Mouse (Mus musculus) CH12.LX (cell line): ENCODE measurements around the gene Krt222. TPM values are rescaled to one million over a fixed set of nuclear protein-coding genes. Genes with fewer than 3 reads are reported as not detected.

Experiments used
- DNase-seq: peaks from one replicate; pipeline ENCODE4 v3.0.0-alpha.2; 2013; ENCODE audit errors: extremely low read depth
- H3K27ac ChIP-seq: 2 replicates; pipeline ENCODE4 v1.5.1; 2012; ENCODE audit warnings: low read depth, mild to moderate bottlenecking, control low read depth, moderate library complexity; ENCODE audit not compliant: insufficient read depth
- H3K27me3 ChIP-seq: replicated peaks from 2 replicates; pipeline ENCODE3; 2012; ENCODE audit warnings: inconsistent platforms
- H3K36me3 ChIP-seq, 2 experiments: replicated peaks in 1 of 2; 2 replicates each; pipeline versions ENCODE3 to v1.6.1; 2012; ENCODE audit warnings: inconsistent platforms in 1 of 2, low read length in 1 of 2, mild to moderate bottlenecking in 1 of 2, mixed read lengths in 1 of 2, moderate library complexity in 1 of 2; ENCODE audit not compliant: control insufficient read depth in 1 of 2, insufficient read depth in 1 of 2
- H3K4me1 ChIP-seq, 2 experiments: 2 replicates each; pipeline ENCODE4 v1.6.1; 2012; ENCODE audit warnings: inconsistent platforms in 1 of 2, moderate library complexity in 1 of 2; ENCODE audit not compliant: insufficient read depth in 2 of 2, control insufficient read depth in 1 of 2
- H3K4me2 ChIP-seq: 2 replicates; pipeline ENCODE4 v1.6.1; 2012; ENCODE audit warnings: low read depth, mild to moderate bottlenecking, control low read depth; ENCODE audit not compliant: poor library complexity, insufficient read depth, severe bottlenecking
- H3K4me3 ChIP-seq, 3 experiments: fragments of 150-350 bp in 1 of 3; sonication (generic) in 1 of 3; replicated peaks in 1 of 3; 2 replicates each; pipeline versions ENCODE3 to v1.5.1; 2011 to 2012; ENCODE audit warnings: low read depth in 2 of 3, low read length in 2 of 3, mild to moderate bottlenecking in 2 of 3, moderate library complexity in 2 of 3, control low read depth in 1 of 3, improper control_type of control experiment in 1 of 3, inconsistent platforms in 1 of 3, mixed read lengths in 1 of 3; ENCODE audit not compliant: poor library complexity in 1 of 3
- H3K79me2 ChIP-seq: replicated peaks from 2 replicates; pipeline ENCODE4 v1.6.1; 2012; ENCODE audit warnings: mild to moderate bottlenecking, moderate library complexity; ENCODE audit not compliant: control insufficient read depth, poor library complexity, insufficient read depth, severe bottlenecking; ENCODE audit errors: extremely low read depth
- H3K9ac ChIP-seq: 2 replicates; pipeline ENCODE4 v1.6.1; 2012; ENCODE audit warnings: low read depth, mild to moderate bottlenecking, control low read depth, moderate library complexity; ENCODE audit not compliant: insufficient read depth
- H3K9me3 ChIP-seq: replicated peaks from 2 replicates; pipeline ENCODE3; 2012; ENCODE audit warnings: low read length, inconsistent platforms, mixed read lengths
- BHLHE40 ChIP-seq: IDR thresholded peaks from 2 replicates; pipeline ENCODE4 v1.6.1; 2011; ENCODE audit warnings: mild to moderate bottlenecking, low read depth, low read length, improper control_type of control experiment
- CTCF ChIP-seq, 2 experiments: IDR thresholded peaks in 1 of 2; conservative IDR thresholded peaks in 1 of 2; 2 replicates each; pipeline ENCODE4 v1.5.1; 2011 to 2012; ENCODE audit warnings: low read depth in 2 of 2, low read length in 2 of 2, improper control_type of control experiment in 1 of 2, inconsistent platforms in 1 of 2, mild to moderate bottlenecking in 1 of 2, moderate library complexity in 1 of 2
- E2F4 ChIP-seq: IDR thresholded peaks from 2 replicates; pipeline ENCODE4 v1.6.1; 2011; ENCODE audit warnings: low read depth, low read length, improper control_type of control experiment; ENCODE audit not compliant: insufficient replicate concordance
- EP300 ChIP-seq: IDR thresholded peaks from 2 replicates; pipeline ENCODE4 v1.6.1; 2011; ENCODE audit warnings: low read length, improper control_type of control experiment
- ETS1 ChIP-seq: conservative IDR thresholded peaks from 2 replicates; pipeline ENCODE4 v1.6.1; 2012; ENCODE audit warnings: low read depth, mild to moderate bottlenecking, inconsistent platforms, low read length, improper control_type of control experiment, moderate library complexity
- GABPA ChIP-seq: IDR thresholded peaks from 2 replicates; pipeline ENCODE4 v1.6.1; 2012; ENCODE audit warnings: low read depth, low read length, improper control_type of control experiment, inconsistent platforms; ENCODE audit not compliant: insufficient replicate concordance
- HCFC1 ChIP-seq: IDR thresholded peaks from 2 replicates; pipeline ENCODE4 v1.6.1; 2012; ENCODE audit warnings: low read depth, mild to moderate bottlenecking, inconsistent platforms, low read length, improper control_type of control experiment
- IRF4 ChIP-seq: IDR thresholded peaks from 2 replicates; pipeline ENCODE4 v1.6.1; 2014; ENCODE audit warnings: low read depth, mild to moderate bottlenecking, inconsistent platforms, low read length, improper control_type of control experiment
- KAT2A ChIP-seq: IDR thresholded peaks from 2 replicates; pipeline ENCODE4 v1.6.1; 2012; ENCODE audit warnings: low read length, improper control_type of control experiment, inconsistent platforms; ENCODE audit not compliant: insufficient replicate concordance
- MAX ChIP-seq: IDR thresholded peaks from 2 replicates; pipeline ENCODE4 v1.6.1; 2011; ENCODE audit warnings: low read length, improper control_type of control experiment
- MAZ ChIP-seq: IDR thresholded peaks from 2 replicates; pipeline ENCODE4 v1.6.1; 2012; ENCODE audit warnings: low read depth, mild to moderate bottlenecking, inconsistent platforms, low read length, improper control_type of control experiment, moderate library complexity
- MEF2A ChIP-seq: IDR thresholded peaks from 2 replicates; pipeline ENCODE4 v1.6.1; 2014; ENCODE audit warnings: low read depth, mild to moderate bottlenecking, inconsistent platforms, low read length, improper control_type of control experiment, borderline replicate concordance
- MYC ChIP-seq: IDR thresholded peaks from 2 replicates; pipeline ENCODE4 v1.6.1; 2011; ENCODE audit warnings: low read depth, mild to moderate bottlenecking, improper control_type of control experiment, low read length
- NELFE ChIP-seq: IDR thresholded peaks from 2 replicates; pipeline ENCODE4 v1.6.1; 2011; ENCODE audit warnings: low read depth, low read length, improper control_type of control experiment
- NRF1 ChIP-seq: IDR thresholded peaks from 2 replicates; pipeline ENCODE4 v1.6.1; 2014; ENCODE audit warnings: low read depth, mild to moderate bottlenecking, inconsistent platforms, low read length, improper control_type of control experiment, moderate library complexity
- PAX5 ChIP-seq: IDR thresholded peaks from 2 replicates; pipeline ENCODE4 v1.6.1; 2012; ENCODE audit warnings: low read length, inconsistent platforms, mixed read lengths
- POLR2AphosphoS2 ChIP-seq: IDR thresholded peaks from 2 replicates; pipeline ENCODE4 v1.6.1; 2011; ENCODE audit warnings: low read depth, low read length, improper control_type of control experiment
- RAD21 ChIP-seq: IDR thresholded peaks from 2 replicates; pipeline ENCODE4 v1.6.1; 2011; ENCODE audit warnings: low read depth, mild to moderate bottlenecking, low read length, improper control_type of control experiment, moderate library complexity
- SIN3A ChIP-seq: IDR thresholded peaks from 2 replicates; pipeline ENCODE4 v1.6.1; 2012; ENCODE audit warnings: low read length, improper control_type of control experiment, inconsistent platforms
- SMC3 ChIP-seq: IDR thresholded peaks from 2 replicates; pipeline ENCODE4 v1.6.1; 2011; ENCODE audit warnings: low read depth, low read length, improper control_type of control experiment
- TCF12 ChIP-seq: IDR thresholded peaks from 2 replicates; pipeline ENCODE4 v1.6.1; 2014; ENCODE audit warnings: low read depth, mild to moderate bottlenecking, inconsistent platforms, low read length, improper control_type of control experiment
- UBTF ChIP-seq: IDR thresholded peaks from 2 replicates; pipeline ENCODE4 v1.6.1; 2012; ENCODE audit warnings: low read depth, mild to moderate bottlenecking, inconsistent platforms, low read length, improper control_type of control experiment, moderate library complexity
- USF2 ChIP-seq: conservative IDR thresholded peaks from 2 replicates; pipeline ENCODE4 v1.6.1; 2011; ENCODE audit warnings: low read depth, low read length, improper control_type of control experiment
- ZKSCAN1 ChIP-seq: IDR thresholded peaks from 2 replicates; pipeline ENCODE4 v1.6.1; 2012; ENCODE audit warnings: low read depth, inconsistent platforms, low read length, improper control_type of control experiment, borderline replicate concordance
- ZMIZ1 ChIP-seq: IDR thresholded peaks from 2 replicates; pipeline ENCODE4 v1.6.1; 2012; ENCODE audit warnings: low read depth, mild to moderate bottlenecking, inconsistent platforms, low read length, improper control_type of control experiment
- dilution Hi-C: fragments of 300-500 bp; cut with MboI; formaldehyde crosslinking; loops from 2 replicates; pipeline ENCODE4 v1.14.3; 2020; ENCODE audit warnings: low sequenced_read_pairs; ENCODE audit not compliant: extremely low pct_unique_long_range_greater_than_20kb, extremely low pct_ligation_motif_present
- in situ Hi-C: fragments of 300-500 bp; cut with MboI; formaldehyde crosslinking; loops from 3 replicates; pipeline ENCODE4 v1.14.3; 2019; ENCODE audit warnings: low sequenced_read_pairs, low pct_ligation_motif_present, low pct_unique_long_range_greater_than_20kb, mixed read lengths
- polyA plus RNA-seq: library from polyadenylated mRNA; unstranded; fragments of >175 nt; gene quantifications from 2 replicates; pipeline ENCODE4 v1.2.1, GENCODE M21; 2012; ENCODE audit warnings: low read depth; ENCODE audit not compliant: insufficient read length
- total RNA-seq, 2 experiments: library from RNA; depleted of rRNA; stranded (reverse); fragments of 300-350 nt in 1 of 2; fragments of >200 nt in 1 of 2; gene quantifications; 2 replicates each; pipeline ENCODE4 v1.2.3; 2012 to 2014

The Krt222 gene
- total and polyA plus RNA-seq, 3 experiments = 22.0 to 24.4 (median 22.9) TPM

GRCm38 (mm10) chr11:99250666-99251065, 6.8 kb upstream of the Krt222 start (continued):
- TF ChIP-seq ZKSCAN1 = no peak
- TF ChIP-seq MEF2A = no peak
- no peak for TF ChIP-seq PAX5
- TF ChIP-seq HCFC1 = no peak
- TF ChIP-seq EP300 = peak; percentile 45; the same call in 1 of the 2 replicates
- TF ChIP-seq SIN3A = peak; percentile 59; the same call in 1 of the 2 replicates
- no peak for TF ChIP-seq GABPA
- no peak for TF ChIP-seq MYC
- 0 out of 2 replicates have a peak, but pooled peaks have one; percentile 40 for TF ChIP-seq TCF12
- peak; percentile 65 for TF ChIP-seq USF2
- no peak for TF ChIP-seq POLR2AphosphoS2
- TF ChIP-seq MAZ = no peak

- Histone ChIP-seq H3K27ac (peak overlapping the region; percentile 26), H3K4me2 (peak overlapping the region; percentile 7; the same call in 1 of the 2 replicates), H3K9ac (peak overlapping the region; percentile 3), H3K4me1 (peaks cover 22 to 41% of the 10 kb centered on the region in 2 experiments), H3K36me3 (no peaks in the 10 kb centered on the region), H3K9me3 (no peaks in the 10 kb centered on the region), H3K4me3 (no peak overlapping the region), H3K27me3 (no peaks in the 10 kb centered on the region), H3K79me2 (no peaks in the 10 kb centered on the region)
- DNase-seq = peak; percentile 41
- TF ChIP-seq ZMIZ1 (no peak), NRF1 (peak; percentile 8; the same call in 1 of the 2 replicates), POLR2AphosphoS2 (no peak), E2F4 (no peak), NELFE (no peak)
- in situ Hi-C loops = no loop called here
- dilution Hi-C loops = no loop called here
Measured at GRCm38 (mm10) chr11:99250241-99250640, 6.4 kb upstream of the Krt222 start.

- DNase-seq = peak; percentile 39
Measured at GRCm38 (mm10) chr11:99249115-99249514, 5.2 kb upstream of the Krt222 start.

More at GRCm38 (mm10) chr11:99249115-99249514, 5.2 kb upstream of the Krt222 start:
- no peaks in the 10 kb centered on the region for H3K9me3 ChIP-seq
- no peak for TF ChIP-seq BHLHE40
- TF ChIP-seq MAX = 0 out of 2 replicates have a peak, but pooled peaks have one; percentile 21
- peak; percentile 76 for TF ChIP-seq SMC3
- no peak for TF ChIP-seq ETS1
- TF ChIP-seq KAT2A = no peak
- no peak for TF ChIP-seq UBTF
- TF ChIP-seq MEF2A = no peak
- TF ChIP-seq IRF4 = peak; percentile 34; the same call in 1 of the 2 replicates
- TF ChIP-seq HCFC1 = no peak
- no peak for TF ChIP-seq PAX5
- peak; percentile 73 to 86 for TF ChIP-seq CTCF (conservative IDR thresholded peaks at IDR 0.05 in 1 of 2, IDR thresholded peaks at IDR 0.05 in 1 of 2; ENCODE audit: low read depth in 2 of 2, low read length in 2 of 2)
- TF ChIP-seq GABPA = no peak
- peak; percentile 64 for TF ChIP-seq RAD21
- no peak for TF ChIP-seq TCF12
- H3K79me2 ChIP-seq = no peaks in the 10 kb centered on the region
- no peak overlapping the region for H3K4me2 ChIP-seq
- H3K27me3 ChIP-seq = no peaks in the 10 kb centered on the region
- dilution Hi-C loops (no loop called here), in situ Hi-C loops (loop anchor here (5.0 to 10.0 kb wide), 2 partner anchors 77 to 94 kb away; partner anchors contain the start of gene Ccr7)
- H3K9ac ChIP-seq = no peak overlapping the region
- H3K27ac ChIP-seq = no peak overlapping the region
- H3K4me1 ChIP-seq = peaks cover 27 to 50% of the 10 kb centered on the region in 2 experiments
- H3K36me3 ChIP-seq = no peaks in the 10 kb centered on the region
- H3K4me3 ChIP-seq = no peak overlapping the region
